Mouse (Mus musculus): Measurements from ENCODE around the gene Pcnx2.

Gene Pcnx2

GRCm38 (mm10) chr8:125898899-125899298, 782 bp upstream of the Pcnx2 start:
- DNase-seq (ENCODE audit: low spot score in 2 of 2), result peak in 1 of 2 experiments; percentile 73

- DNase-seq (ENCODE audit: low spot score in 2 of 2), result peak; percentile 40 to 41
Observed at GRCm38 (mm10) chr8:125897388-125897787, 729 bp downstream of the Pcnx2 start.

GRCm38 (mm10) chr8:125889920-125890319, 8.2 kb downstream of the Pcnx2 start:
- DNase-seq (ENCODE audit: low spot score in 2 of 2), result peak in 1 of 2 experiments; percentile 74

DNA sequence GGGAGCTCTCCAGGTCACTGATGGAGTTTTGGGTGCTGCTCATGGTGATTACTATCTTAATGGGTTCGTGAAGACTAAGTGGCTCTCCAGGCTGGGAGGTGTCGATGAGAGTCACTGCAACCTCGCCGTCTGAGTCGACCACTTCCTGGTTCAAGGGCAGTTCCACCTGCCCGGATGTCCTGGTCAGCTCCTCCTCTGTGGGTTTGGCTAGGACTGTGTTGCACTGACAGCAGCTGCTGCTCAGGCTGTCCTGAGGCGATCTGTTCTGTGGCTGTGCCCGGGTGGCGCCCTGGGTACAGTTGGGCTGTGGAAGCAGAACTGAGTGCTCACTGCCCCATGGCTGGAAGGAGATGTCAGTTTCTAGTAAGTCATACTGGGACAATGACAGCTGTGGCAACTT, 10.6 kb downstream of the Pcnx2 start:
- no peak for DNase-seq (ENCODE audit: low spot score in 2 of 2)

DNA sequence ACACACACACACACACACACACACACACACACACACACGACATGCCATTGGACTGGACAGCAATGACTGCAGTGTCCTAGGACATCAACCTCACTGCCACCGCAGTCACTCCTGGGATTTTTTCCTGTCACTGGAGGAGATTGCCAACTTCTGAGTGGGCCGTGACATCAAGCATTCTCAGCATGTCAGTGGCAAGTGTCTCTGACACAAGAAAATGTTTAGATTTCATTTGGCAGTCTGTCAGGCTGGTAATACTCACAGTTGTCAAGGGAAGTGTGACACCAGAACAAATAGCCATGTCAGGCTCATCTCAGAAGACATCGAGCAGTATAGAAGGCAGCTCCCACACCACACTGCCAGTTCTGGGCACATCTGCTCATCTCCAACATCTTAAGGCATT, 17.7 kb downstream of the Pcnx2 start:
- no peak for DNase-seq (ENCODE audit: low spot score in 2 of 2)

DNA sequence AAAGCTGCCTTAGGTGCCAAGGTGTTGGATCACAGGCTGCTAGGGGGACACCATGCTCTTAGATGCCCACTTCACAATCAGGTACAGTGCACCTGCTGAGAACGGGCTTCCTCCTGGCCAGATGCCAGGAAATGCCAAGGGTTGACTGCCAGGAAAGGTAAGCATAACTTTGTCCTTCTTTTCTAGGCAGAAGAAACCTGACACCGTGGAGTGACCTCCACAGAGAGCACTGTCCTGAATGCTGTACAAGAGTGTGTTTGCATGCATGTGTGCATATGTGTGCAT, 24.9 kb downstream of the Pcnx2 start:
- DNase-seq (ENCODE audit: low spot score in 2 of 2), result no peak

DNA sequence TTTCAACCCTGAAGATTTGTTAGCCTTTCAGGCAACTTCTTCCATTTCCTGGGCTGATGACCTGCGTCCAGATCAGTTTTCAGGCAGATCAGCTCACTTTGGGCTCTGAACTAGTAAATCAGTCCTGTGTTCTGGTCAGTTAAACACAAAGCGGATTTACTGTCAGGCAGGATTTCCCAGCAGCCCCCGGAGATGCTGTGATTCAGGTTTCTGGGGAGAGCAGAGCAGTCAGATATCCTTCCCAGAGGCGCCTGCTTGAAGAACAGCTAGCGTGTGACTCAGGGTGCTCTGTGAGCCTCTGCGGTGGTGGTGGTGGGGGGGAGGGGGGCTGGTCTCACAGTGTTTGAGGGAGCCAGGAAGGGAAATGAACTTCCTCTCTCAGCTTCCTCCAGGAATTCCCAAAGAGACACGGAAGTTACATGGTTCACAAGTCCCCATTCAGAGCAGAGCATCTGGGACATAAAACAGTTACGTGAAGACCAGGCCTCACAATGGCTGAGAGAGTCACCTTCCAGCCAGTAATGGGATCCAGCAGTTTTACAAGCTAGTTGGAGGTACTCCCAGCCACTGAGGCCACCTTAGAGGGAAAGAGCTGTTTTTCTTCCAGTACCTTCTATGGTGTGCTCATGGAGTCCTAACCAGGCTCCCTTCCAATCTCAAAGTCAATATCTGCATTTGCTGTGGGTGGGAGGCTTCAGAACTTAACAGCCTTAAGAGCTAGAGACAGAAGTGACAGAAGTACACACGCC, 25.4 kb downstream of the Pcnx2 start:
- DNase-seq (ENCODE audit: low spot score in 2 of 2), result no peak

DNA sequence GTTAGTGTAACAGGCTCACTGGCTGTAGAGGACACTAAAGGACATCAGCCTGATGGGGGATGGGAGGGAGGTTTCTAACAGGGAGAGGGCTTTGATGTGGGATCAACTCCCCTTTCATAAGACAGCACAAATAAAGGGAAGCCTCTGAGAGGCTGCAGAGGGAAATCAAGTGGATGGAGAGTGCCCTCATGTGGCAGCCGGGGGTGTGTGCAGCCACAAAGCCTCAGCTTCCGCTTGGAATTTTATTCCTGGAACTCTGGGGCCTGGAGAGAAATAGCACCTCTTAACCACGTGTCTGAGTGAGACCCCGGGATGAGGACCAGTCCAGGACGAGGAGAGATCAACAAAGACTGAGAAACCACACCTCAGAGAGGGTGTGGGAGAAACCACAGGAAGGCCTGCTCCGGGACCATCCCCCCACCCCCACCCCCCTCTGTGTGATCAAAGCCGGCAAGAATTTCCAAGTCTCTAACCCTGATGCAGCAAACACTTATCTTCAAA, 27.2 kb downstream of the Pcnx2 start:
- peak; percentile 58 to 77 for DNase-seq (ENCODE audit: low spot score in 2 of 2)

DNA sequence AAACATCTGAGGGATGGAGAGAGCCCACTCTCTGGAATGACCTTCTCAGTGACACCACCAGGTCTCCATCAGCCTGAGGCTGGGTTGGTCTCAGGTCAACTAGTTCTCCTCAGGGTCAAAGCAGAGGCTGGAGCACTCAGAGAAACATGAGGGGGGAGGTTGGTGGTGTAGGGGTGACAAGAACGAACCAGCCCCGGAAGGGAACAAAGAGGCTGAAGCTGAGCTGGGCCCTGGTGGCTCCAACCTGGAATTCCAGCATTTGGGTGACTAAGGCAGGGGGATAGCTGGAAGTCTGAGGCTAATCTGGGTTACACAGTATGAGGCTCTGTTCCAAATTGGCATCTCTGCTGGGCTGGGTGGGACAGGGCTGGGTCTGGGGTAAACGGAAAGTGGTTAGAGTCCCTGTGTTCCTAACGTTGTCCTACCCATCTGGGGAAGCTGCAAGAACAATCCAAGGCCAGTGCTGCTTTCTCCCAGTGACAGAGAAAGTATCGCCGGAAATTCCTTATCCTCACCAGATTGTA, 27.9 kb downstream of the Pcnx2 start:
- no peak for DNase-seq (ENCODE audit: low spot score in 2 of 2)

- no peak for DNase-seq (ENCODE audit: low spot score in 2 of 2)
Observed at GRCm38 (mm10) chr8:125869739-125870138, 28.4 kb downstream of the Pcnx2 start.

- no peak for DNase-seq (ENCODE audit: low spot score in 2 of 2)
Observed at GRCm38 (mm10) chr8:125868552-125868951, 29.6 kb downstream of the Pcnx2 start.

DNA sequence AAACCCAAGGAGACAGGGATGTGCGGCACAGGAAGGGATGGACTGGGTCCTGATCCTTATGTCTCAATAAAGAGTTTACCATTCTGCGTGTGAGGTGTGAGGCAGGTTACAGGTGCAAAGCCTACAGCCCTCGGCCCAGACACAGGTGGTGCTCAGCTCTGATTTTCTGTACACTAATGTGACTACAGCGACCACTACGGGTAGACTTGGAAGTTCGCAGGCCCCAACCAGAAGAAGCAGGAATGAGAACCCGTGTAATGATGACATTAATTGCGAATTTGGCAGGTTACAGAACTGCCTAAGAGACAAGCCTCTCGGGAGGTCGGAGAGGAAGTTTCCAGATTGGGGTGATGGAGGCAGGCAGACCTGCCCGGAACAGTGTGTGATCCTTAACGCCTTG, 32.0 kb downstream of the Pcnx2 start:
- no peak for DNase-seq (ENCODE audit: low spot score in 2 of 2)

GRCm38 (mm10) chr8:125857251-125857650, 40.9 kb downstream of the Pcnx2 start:
- no peak for DNase-seq (ENCODE audit: low spot score in 2 of 2)

- no peak for DNase-seq (ENCODE audit: low spot score in 2 of 2)
Observed at GRCm38 (mm10) chr8:125856160-125856559, 42.0 kb downstream of the Pcnx2 start.

DNA sequence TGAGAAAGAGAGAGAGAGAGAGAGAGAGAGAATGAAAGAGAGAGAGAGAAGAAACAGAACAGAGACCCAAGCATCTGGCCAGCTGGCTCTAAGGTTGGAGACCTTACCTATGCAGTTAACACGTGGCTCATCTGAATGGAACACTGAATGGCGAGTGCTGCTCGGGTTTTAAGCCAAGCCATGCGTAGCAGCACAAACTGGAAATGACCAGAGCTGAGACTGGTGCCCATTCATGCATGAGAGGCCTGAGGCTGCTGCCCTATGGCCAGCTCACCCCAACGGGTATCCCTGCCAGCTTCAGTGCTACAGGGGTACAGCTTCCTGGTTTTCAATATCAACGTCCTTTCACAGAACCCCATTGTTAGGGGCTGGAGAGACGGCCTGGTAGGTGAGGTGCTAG, 43.7 kb downstream of the Pcnx2 start:
- no peak for DNase-seq (ENCODE audit: low spot score in 2 of 2)

- no peak for DNase-seq (ENCODE audit: low spot score in 2 of 2)
Observed at GRCm38 (mm10) chr8:125853300-125853699, 44.8 kb downstream of the Pcnx2 start.

DNA sequence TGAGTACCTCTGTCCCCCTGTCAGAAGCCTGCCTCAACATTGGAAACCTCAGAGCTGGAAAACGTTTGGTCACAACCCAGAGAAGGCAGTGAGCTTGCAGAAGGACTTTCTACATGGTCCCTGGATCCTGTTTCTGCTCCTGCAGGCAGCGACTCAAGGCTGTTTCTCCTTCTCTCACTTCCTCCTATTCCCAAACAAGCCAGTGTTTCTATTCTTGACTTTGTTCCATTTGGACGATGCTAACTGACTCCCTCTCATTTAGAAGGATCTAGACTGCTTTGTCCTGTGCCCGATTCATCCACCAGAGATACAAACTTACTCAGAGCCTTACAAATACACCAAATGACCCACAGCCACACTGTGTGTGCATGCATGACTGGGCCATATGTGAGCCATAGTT, 48.9 kb downstream of the Pcnx2 start:
- DNase-seq (ENCODE audit: low spot score in 2 of 2), result peak in 1 of 2 experiments; percentile 43

DNA sequence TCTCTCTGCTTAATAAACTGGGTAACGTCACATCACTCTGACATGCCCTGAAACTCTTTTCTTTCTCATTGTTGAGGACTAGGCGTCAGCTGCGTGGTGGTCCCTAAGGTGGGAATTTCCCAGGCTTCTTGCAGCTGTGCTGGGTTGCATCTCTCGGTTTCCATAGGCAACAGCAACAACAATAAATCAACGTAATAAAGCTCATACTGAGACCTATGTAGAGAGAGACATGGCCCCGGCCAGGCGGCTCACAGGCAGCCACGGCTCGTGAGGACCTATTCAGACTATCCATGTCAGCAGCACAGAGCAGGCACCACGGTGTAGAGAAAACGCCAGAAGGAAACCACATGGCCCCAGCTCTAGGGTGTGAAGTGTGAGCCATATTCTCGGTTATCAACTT, 50.3 kb downstream of the Pcnx2 start:
- DNase-seq (ENCODE audit: low spot score in 2 of 2), result no peak

GRCm38 (mm10) chr8:125845281-125845680, 52.8 kb downstream of the Pcnx2 start:
- no peak for DNase-seq (ENCODE audit: low spot score in 2 of 2)

- DNase-seq (ENCODE audit: low spot score in 2 of 2), result no peak
Observed at GRCm38 (mm10) chr8:125843122-125843836, 54.8 kb downstream of the Pcnx2 start.

DNA sequence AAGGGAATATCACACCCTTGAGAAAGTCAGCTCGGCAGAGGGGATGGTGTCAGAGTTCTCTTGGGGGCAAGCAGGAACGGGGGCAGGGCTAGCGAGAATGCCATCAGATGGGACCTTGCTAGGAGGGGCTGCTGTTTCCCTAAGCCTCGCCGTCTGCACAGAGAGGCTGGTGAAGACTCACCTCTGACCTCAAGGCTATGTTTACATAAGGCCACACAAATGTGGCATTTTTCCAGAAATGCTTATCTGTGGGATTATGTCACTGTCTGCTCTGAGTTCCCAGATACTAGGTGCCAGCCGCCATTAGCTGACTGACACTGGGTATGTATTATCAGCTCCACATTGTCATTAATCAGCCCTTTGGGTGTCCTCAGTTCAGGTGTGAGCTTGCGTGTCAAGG, 56.0 kb downstream of the Pcnx2 start:
- DNase-seq (ENCODE audit: low spot score in 2 of 2), result no peak

- no peak for DNase-seq (ENCODE audit: low spot score in 2 of 2)
Observed at GRCm38 (mm10) chr8:125824688-125825087, 73.4 kb downstream of the Pcnx2 start.

- no peak for DNase-seq (ENCODE audit: low spot score in 2 of 2)
Observed at GRCm38 (mm10) chr8:125823719-125824118, 74.4 kb downstream of the Pcnx2 start.
